Mouse (Mus musculus) midbrain, embryonic 16.5 days (tissue): ENCODE results near the gene Manba. TPM values are rescaled to one million over a fixed set of nuclear protein-coding genes. Genes with fewer than 3 reads are reported as not detected.
A peak's percentile ranks its signal among the peaks of the same experiment; 100 is the strongest.

Experiments used
- ATAC-seq: fragments of 200-750 bp; cut with Nextera tagmentation; 2 replicates; pipeline ENCODE4 v1.8.0; 2017; ENCODE audit warnings: moderate TSS enrichment
- H3K27ac ChIP-seq: fragments of 300-500 bp; sonication (generic); 2 replicates; pipeline ENCODE4 v1.5.1; 2014; ENCODE audit warnings: mild to moderate bottlenecking, low read length, mixed read lengths
- H3K27me3 ChIP-seq: fragments of 300-500 bp; sonication (generic); 2 replicates; pipeline ENCODE4 v1.6.1; 2014; ENCODE audit warnings: low read depth, low read length, mixed read lengths; ENCODE audit not compliant: control insufficient read depth, insufficient read depth
- H3K36me3 ChIP-seq: fragments of 300-500 bp; sonication (generic); 2 replicates; pipeline ENCODE4 v1.6.1; 2014; ENCODE audit warnings: mild to moderate bottlenecking, low read length, moderate library complexity, mixed read lengths; ENCODE audit not compliant: control insufficient read depth, insufficient read depth
- H3K4me1 ChIP-seq: fragments of 300-500 bp; sonication (generic); 2 replicates; pipeline ENCODE4 v1.6.1; 2014; ENCODE audit warnings: mild to moderate bottlenecking, low read length, mixed read lengths; ENCODE audit not compliant: control insufficient read depth, insufficient read depth
- H3K4me2 ChIP-seq: fragments of 300-500 bp; sonication (generic); 2 replicates; pipeline ENCODE4 v1.6.1; 2014; ENCODE audit warnings: mild to moderate bottlenecking, low read length, mixed read lengths
- H3K4me3 ChIP-seq: fragments of 300-500 bp; sonication (generic); 2 replicates; pipeline ENCODE4 v1.5.1; 2014; ENCODE audit warnings: low read depth, mild to moderate bottlenecking, low read length, moderate library complexity, mixed read lengths
- H3K9ac ChIP-seq: fragments of 300-500 bp; sonication (generic); 2 replicates; pipeline ENCODE4 v1.6.1; 2014; ENCODE audit warnings: low read depth, low read length, mixed read lengths
- H3K9me3 ChIP-seq: fragments of 300-500 bp; sonication (generic); replicated peaks from 2 replicates; pipeline ENCODE4 v1.6.1; 2014; ENCODE audit warnings: mild to moderate bottlenecking, low read length, mixed read lengths; ENCODE audit not compliant: control insufficient read depth, poor library complexity, severe bottlenecking
- WGBS: fragments of 180-500 bp; shearing (Covaris S2); extraction: QIAGEN DNeasy Blood & Tissue Kit; methylation state at CpG from one replicate; pipeline ENCODE4 v1.1.7; 2014; 5-methylcytosine and 5-hydroxymethylcytosine counted together
- polyA plus RNA-seq: library from polyadenylated mRNA; unstranded; fragments of >200 nt; fragmentation: Nextera tagmentation; extraction: Ambion mirVana; gene quantifications from 2 replicates; pipeline ENCODE4 v1.2.1, GENCODE M21; 2015

Manba gene
- polyA plus RNA-seq, result 8.4 and 8.6 TPM in 2 replicates

DNA sequence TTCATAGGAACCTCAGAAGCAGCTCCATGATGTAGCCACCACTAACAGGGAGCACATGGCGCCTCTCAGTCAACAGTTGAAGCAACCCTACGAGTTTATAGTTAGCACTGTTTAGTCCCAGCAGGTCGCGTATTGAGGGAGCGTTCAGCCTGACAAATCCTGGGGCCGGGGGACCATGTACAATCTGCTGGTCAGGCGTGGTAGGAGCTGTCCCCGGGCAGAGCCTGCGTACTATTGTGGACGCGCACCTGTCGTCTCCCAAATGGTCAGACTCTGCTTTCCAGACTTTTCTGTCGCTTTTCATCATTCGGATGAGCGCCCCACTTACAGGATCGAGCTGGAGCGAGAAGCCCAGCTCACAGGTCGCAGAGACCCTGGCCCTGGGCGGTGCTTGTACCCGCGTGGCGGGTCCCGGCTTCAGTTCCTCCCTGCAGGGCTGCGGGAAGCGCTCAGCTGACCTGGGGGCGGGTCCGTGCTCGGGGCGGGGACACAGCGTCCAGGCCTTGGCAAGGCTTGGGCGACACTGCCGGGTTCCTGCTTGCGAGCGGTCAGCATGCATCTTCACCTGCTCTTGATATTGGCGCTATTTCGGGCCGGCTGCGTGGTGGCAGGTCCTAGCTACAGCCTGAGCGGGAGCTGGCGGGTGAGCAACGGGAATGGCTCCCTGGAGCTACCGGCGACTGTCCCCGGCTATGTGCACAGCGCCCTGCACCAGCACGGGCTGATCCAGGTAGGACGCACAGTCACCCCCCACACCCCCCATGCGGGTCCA, at the start of gene Manba:
TSS of gene Manba (plus strand) at position 484 of the 772 bp plus-strand sequence.
- ATAC-seq, result peak; percentile 95
- H3K27me3 ChIP-seq, result no peaks in the 10 kb centered on the region
- H3K9ac ChIP-seq, result peak within 1 kb of the TSS; percentile 72
- H3K9me3 ChIP-seq, result no peaks in the 10 kb centered on the region
- peak within 1 kb of the TSS; percentile 59 for H3K4me3 ChIP-seq
- WGBS, result 1% methylated on average over 48 of the region's 48 CpGs
- H3K27ac ChIP-seq, result no peak within 1 kb of the TSS
- no peaks in the 10 kb centered on the region for H3K36me3 ChIP-seq
- peaks cover 3% of the 10 kb centered on the region; the same call in 1 of the 2 replicates for H3K4me1 ChIP-seq
- peak within 1 kb of the TSS; percentile 91 for H3K4me2 ChIP-seq

DNA sequence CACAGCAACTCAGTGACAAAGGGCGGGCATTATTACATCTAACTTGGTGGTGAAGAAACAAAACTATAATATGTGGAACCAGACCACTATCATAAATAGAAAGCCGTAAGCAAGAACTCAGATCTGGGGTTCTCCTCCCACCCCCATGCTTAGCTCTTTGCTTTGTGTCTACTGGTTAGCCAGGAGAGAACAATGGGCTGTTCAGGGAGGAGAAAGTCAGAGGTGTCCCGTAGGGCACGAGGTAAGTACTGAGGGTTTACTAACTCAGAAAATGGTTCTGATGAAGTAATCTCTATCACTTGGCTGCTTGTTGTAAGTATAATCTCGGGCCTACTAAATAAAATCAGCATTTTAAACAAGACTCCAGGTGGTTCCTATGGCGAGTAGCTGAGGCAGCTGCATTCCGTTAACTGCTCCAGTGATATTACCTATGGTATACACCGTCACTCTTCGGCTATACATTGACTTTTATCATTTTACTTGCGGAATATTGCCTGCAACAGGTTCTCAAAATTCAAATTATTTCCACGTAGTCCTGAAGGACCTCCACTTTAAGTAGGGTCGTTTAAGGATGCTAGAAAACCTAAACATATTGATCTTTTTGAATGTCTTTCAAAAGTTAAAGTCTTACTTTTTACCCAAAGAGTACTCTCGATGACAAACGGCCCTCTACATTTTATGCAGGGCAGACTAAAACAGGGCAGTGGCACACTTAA, 48.4 kb upstream of the Manba start:
- Histone ChIP-seq H3K27ac (peak overlapping the region; percentile 98), H3K9me3 (no peaks in the 10 kb centered on the region), H3K9ac (peak overlapping the region; percentile 69), H3K4me3 (peak overlapping the region; percentile 91), H3K4me1 (peaks cover 20% of the 10 kb centered on the region), H3K27me3 (no peaks in the 10 kb centered on the region), H3K4me2 (peak overlapping the region; percentile 72), H3K36me3 (no peaks in the 10 kb centered on the region)
- ATAC-seq, result no peak
- 32% methylated on average over 14 of the region's 14 CpGs for WGBS

DNA sequence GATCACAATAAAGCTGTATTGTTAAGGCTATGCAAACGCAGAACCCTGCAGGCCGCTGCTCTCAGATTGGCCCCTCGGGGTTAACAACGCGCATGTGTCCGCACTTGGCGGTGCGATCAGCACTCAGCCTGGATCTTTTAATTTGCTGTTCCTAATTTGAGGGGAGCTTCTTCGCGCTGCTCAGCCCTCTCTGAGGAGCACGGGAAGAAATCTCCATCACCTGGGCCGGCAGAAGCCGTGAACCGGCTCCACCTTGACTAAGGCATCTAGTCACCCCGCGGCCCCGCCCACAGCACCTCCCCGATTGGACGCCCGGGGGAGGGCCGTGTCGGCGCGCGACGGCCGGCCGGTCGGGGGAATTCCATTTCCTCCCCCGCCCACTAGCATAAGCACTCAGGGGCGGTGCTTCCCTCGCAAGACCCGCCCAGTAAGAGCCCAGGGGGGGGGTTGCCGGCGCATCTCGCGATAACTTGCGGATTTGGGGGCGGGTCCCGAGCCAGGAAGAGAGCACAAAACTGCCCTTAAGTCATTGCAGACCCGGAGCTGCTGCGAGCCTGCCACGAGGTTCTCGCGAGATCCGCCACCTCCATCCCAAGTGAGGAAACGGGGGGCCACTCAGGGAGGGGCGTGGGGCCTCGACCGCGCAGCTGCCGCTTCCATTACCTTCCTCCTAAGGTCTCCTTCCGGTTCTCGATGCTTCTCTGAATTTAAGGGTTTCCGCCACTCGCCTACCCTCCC, 47.5 kb upstream of the Manba start, which contains the start of gene Ube2d3:
TSS of gene Ube2d3 (plus strand) at position 392 of the 738 bp plus-strand sequence.
- Histone ChIP-seq H3K4me1 (peaks cover 24% of the 10 kb centered on the region), H3K9ac (peak within 1 kb of the TSS; percentile 96), H3K4me3 (peak within 1 kb of the TSS; percentile 91), H3K27me3 (no peaks in the 10 kb centered on the region), H3K9me3 (no peaks in the 10 kb centered on the region), H3K36me3 (no peaks in the 10 kb centered on the region), H3K27ac (peak within 1 kb of the TSS; percentile 98), H3K4me2 (peak within 1 kb of the TSS; percentile 86)
- ATAC-seq, result peak; percentile 97
- WGBS, result under 1% methylated on average over 55 of the region's 56 CpGs

DNA sequence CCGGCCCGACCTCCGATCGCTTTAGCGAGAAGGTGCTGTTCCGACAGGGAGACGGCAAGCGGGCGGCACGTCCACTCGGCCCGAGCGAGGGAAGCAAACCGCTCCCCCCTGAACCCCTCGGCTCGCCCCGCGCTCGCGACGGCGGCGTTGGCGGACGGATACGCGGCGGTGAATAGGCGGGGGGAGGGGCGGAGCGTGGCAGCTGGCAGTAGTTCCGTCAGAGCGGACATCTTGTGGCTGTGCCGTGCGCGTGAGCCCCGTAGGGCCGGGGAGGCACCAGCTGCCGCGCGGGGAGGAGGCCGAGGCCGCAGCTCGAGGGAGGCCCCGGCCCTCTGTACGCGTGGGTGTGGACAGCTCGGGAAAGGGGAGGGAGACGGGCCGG, 46.9 kb upstream of the Manba start:
- Histone ChIP-seq H3K4me3 (peak overlapping the region; percentile 91), H3K27me3 (no peaks in the 10 kb centered on the region), H3K9ac (peak overlapping the region; percentile 96), H3K27ac (peak overlapping the region; percentile 98), H3K4me1 (peaks cover 30% of the 10 kb centered on the region), H3K36me3 (no peaks in the 10 kb centered on the region; the same call in 1 of the 2 replicates), H3K4me2 (peak overlapping the region; percentile 8; the same call in 1 of the 2 replicates), H3K9me3 (no peaks in the 10 kb centered on the region)
- peak; percentile 87 for ATAC-seq
- under 1% methylated on average over 28 of the region's 50 CpGs for WGBS

DNA sequence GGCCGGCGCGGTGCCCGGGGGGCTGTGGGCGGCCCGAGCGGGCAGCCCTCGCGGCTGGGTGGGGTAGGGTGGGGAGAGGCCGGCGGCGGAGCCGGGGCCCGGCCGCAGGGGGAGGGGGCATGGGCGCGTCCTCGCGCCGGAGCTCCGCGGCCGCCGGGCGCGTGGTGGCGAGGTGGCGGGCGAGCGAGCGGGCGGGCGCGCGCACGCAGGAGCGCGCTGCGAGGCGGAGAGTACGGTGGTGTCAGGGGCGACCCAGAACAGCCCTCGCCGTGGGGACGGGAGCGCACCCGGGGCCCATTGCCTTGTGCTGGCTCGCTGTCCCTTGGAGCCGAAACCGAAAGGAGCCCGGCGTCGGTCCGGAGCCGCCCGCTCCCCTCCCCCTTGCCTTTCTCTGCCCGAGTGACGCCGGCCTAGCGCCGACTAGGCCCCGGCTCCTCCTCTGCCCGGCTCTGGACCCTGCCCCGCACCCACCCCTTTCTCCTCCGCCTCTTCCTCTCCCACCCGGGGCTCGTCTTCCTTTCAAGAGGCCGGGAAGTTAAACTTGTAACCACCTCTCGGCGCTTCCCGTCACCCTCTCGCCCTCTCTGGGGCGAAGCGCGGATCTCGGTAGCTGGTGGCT, 46.4 kb upstream of the Manba start:
- H3K9ac ChIP-seq, result peak overlapping the region; percentile 96
- under 1% methylated on average over 51 of the region's 76 CpGs for WGBS
- peak overlapping the region; percentile 91 for H3K4me3 ChIP-seq
- H3K27ac ChIP-seq, result peak overlapping the region; percentile 98
- H3K36me3 ChIP-seq, result no peaks in the 10 kb centered on the region; the same call in 1 of the 2 replicates
- ATAC-seq, result peak; percentile 61
- peak overlapping the region; percentile 86 for H3K4me2 ChIP-seq
- no peaks in the 10 kb centered on the region for H3K9me3 ChIP-seq
- H3K4me1 ChIP-seq, result peaks cover 34% of the 10 kb centered on the region
- no peaks in the 10 kb centered on the region for H3K27me3 ChIP-seq

DNA sequence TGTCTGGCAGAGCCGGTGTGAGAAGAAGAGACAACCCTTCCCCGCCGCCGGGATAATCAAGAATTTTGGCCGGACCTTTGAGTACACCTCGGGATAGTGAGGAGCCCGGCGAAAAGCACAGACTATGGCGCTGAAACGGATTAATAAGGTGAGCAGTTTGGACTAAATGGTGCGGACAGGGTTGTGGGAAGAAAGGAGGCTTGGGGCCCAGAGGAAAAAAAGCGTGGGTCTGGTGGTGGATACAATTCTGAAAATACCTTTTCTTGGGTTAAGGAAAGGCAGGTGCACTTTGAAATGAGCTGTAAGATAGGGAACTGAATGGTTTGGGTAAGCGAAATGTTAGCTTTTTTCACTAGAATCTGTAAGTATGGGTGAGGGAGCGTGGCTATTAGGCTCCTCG, 45.8 kb upstream of the Manba start:
- Histone ChIP-seq H3K9me3 (no peaks in the 10 kb centered on the region), H3K27me3 (no peaks in the 10 kb centered on the region), H3K36me3 (no peaks in the 10 kb centered on the region; the same call in 1 of the 2 replicates), H3K4me2 (peak overlapping the region; percentile 86), H3K9ac (peak overlapping the region; percentile 96), H3K27ac (peak overlapping the region; percentile 98), H3K4me3 (peak overlapping the region; percentile 91), H3K4me1 (peaks cover 36% of the 10 kb centered on the region)
- 3% methylated on average over 15 of the region's 15 CpGs for WGBS
- ATAC-seq, result no peak

DNA sequence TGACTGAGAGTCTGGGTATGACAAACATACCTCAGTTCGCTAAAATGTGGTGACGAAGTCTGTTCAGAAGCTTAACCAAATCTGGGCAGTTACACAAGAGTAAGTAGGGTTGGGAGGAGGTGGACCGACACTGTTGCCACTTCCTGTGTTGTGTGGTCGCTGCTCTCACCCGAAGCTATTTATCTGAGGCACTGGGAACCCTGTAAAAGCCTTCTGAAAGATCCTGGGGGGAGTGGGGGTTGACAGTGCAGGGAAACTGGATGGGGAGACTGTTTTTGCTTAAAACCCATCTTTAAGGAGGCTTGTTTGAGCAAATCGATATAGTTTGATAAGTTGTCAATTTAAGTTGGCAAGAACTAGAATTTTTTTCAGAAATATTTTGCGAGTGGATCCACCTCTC, 45.2 kb upstream of the Manba start:
- Histone ChIP-seq H3K36me3 (no peaks in the 10 kb centered on the region; the same call in 1 of the 2 replicates), H3K27ac (no peak overlapping the region), H3K9me3 (no peaks in the 10 kb centered on the region), H3K4me3 (peak overlapping the region; percentile 91), H3K9ac (peak overlapping the region; percentile 96), H3K4me1 (peaks cover 36% of the 10 kb centered on the region), H3K4me2 (peak overlapping the region; percentile 86), H3K27me3 (no peaks in the 10 kb centered on the region)
- 21% methylated on average over 7 of the region's 7 CpGs for WGBS
- no peak for ATAC-seq

DNA sequence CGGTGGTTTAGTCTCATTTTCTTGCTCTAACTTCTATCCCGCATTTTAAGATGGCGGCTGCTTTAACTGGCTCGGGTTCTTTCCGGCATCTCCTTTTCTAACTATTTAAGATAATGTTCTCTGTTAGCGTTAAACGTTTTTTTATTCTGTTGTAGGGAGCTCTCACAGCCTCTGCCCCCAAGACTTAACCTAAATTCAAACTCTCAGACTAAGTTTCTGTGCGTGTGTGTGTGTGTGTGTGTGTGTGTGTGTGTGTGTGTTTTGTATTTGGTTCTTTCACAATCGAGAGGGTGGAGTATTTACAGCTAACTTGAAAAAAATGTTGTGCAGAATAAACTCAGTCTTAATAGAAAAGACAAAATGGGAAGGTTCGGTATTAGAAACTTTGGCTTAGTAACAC, 44.8 kb upstream of the Manba start:
- peaks cover 36% of the 10 kb centered on the region for H3K4me1 ChIP-seq
- no peak overlapping the region for H3K27ac ChIP-seq
- no peaks in the 10 kb centered on the region for H3K9me3 ChIP-seq
- 39% methylated on average over 10 of the region's 10 CpGs for WGBS
- no peak overlapping the region for H3K9ac ChIP-seq
- peak overlapping the region; percentile 86 for H3K4me2 ChIP-seq
- no peaks in the 10 kb centered on the region for H3K27me3 ChIP-seq
- no peaks in the 10 kb centered on the region; the same call in 1 of the 2 replicates for H3K36me3 ChIP-seq
- ATAC-seq, result no peak
- peak overlapping the region; percentile 91 for H3K4me3 ChIP-seq
